Mouse (Mus musculus): ENCODE measurements around the gene Gm49776. TPM values are rescaled to one million over a fixed set of nuclear protein-coding genes. Genes with fewer than 3 reads are reported as not detected.
A peak's percentile ranks its signal among the peaks of the same experiment; 100 is the strongest.

Gm49776 gene
- polyA plus RNA-seq, 1 experiment from 2014 or later, result 1.2 TPM

DNA sequence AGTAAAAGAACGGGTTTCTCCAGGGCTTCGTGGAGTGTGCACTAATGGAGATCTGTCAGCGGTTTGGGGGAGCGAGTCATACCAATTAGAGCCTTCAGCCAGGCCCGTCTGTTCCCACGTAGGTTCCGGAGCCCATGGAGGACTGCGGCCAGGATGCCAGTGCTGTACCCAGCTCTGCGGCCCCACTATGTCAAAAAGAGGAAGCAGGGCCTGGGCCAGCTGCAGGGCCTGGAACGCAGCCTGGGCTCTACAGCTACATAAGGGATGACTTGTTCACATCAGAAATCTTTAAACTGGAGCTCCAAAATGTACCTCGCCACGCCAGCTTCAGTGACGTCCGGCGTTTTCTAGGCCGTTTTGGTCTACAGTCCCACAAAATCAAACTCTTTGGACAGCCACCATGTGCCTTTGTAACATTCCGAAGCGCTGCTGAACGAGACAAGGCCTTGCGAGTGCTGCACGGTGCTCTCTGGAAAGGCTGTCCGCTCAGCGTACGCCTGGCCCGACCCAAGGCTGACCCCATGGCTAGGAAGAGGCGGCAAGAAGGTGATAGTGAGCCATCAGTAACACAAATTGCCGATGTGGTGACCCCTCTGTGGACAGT lies 8.7 kb downstream of the Gm49776 start:
- Histone ChIP-seq H3K4me3 (ENCODE audit: low read depth, low read length) (peak overlapping the region; percentile 88), H3K36me3 (ENCODE audit: control insufficient read depth, insufficient read depth) (peaks cover 56% of the 10 kb centered on the region), H3K4me1 (replicated peaks; ENCODE audit: control insufficient read depth, insufficient read depth, low read length) (0 out of 2 replicates have a peak, but pooled peaks cover 8% of the 10 kb centered on the region), H3K9ac (ENCODE audit: low read depth, low read length) (peak overlapping the region; percentile 66), H3K4me2 (replicated peaks; ENCODE audit: low read depth) (peak overlapping the region; percentile 93), H3K27me3 (replicated peaks; ENCODE audit: control insufficient read depth, insufficient read depth, low read length) (no peaks in the 10 kb centered on the region), H3K27ac (ENCODE audit: low read depth, low read length) (peak overlapping the region; percentile 73), H3K9me3 (ENCODE audit: control insufficient read depth) (no peaks in the 10 kb centered on the region)
- 2% methylated on average over 27 of the region's 27 CpGs for WGBS
- TF ChIP-seq CTCF (IDR thresholded peaks at IDR 0.05; ENCODE audit: low read depth), result no peak
- ATAC-seq, result peak; percentile 0; the same call in 1 of the 2 replicates

DNA sequence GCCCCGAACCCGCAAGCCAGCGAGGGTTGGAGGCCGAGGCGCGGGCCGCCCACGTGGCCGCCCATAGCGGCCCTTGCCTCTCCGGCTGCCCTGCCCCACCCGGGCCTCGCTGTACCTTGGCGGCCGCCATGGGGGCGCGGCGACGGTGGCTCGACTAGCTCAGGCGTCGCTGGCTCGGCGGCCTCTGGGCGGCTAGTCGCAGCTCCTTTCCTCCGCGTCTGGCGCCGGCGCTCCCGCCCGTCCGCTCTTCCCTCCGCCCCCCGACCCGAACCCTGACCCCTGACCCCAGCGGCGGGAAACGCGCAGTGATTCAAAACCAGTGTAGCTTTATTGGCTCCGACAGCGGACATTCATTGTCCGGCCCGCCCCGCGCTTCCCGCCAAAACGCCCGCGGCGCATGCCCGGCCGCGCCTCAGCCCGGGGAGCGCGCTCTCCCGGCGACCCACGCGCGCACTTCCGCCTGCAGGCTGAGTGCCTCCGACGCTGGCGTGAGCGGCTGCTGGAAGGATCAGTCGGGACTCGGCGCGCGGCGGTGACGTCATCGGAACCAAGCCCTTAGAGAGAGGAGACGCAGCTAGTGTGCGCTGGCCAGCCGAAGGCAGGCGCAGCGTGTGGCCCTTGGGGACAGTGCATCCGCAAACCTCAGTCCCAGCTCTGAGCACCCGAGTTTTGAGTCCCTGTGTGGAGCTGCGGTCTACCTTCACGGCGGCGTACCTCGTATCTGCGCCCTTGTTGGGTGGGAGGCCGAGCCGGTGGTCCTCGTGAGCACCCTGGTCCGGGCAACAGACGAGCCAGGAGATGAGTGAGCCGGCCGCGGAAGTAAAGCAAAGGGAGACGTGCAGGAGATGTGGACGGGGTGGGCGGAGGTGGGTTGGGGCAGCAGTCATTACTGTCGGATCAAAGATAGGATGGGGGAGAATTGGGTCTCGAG lies 9.4 kb downstream of the Gm49776 start, which contains the start of the genes Trmt2a and Ranbp1:
Gene Trmt2a (plus strand): TSS at position 247 of the 931 bp plus-strand sequence.
Gene Ranbp1 (minus strand): TSS at position 300 of the 931 bp plus-strand sequence.
- under 1% methylated on average over 95 of the region's 102 CpGs for WGBS
- TF ChIP-seq CTCF (IDR thresholded peaks at IDR 0.05; ENCODE audit: low read depth), result no peak
- Histone ChIP-seq H3K9me3 (ENCODE audit: control insufficient read depth) (no peaks in the 10 kb centered on the region), H3K4me2 (replicated peaks; ENCODE audit: low read depth) (peak within 1 kb of the TSS; percentile 93), H3K9ac (ENCODE audit: low read depth, low read length) (peak within 1 kb of the TSS; percentile 86), H3K27me3 (replicated peaks; ENCODE audit: control insufficient read depth, insufficient read depth, low read length) (no peaks in the 10 kb centered on the region), H3K27ac (ENCODE audit: low read depth, low read length) (peak within 1 kb of the TSS; percentile 82), H3K4me1 (replicated peaks; ENCODE audit: control insufficient read depth, insufficient read depth, low read length) (0 out of 2 replicates have a peak, but pooled peaks cover 8% of the 10 kb centered on the region), H3K4me3 (ENCODE audit: low read depth, low read length) (peak within 1 kb of the TSS; percentile 88), H3K36me3 (ENCODE audit: control insufficient read depth, insufficient read depth) (peaks cover 53% of the 10 kb centered on the region)
- peak; percentile 96 for ATAC-seq

DNA sequence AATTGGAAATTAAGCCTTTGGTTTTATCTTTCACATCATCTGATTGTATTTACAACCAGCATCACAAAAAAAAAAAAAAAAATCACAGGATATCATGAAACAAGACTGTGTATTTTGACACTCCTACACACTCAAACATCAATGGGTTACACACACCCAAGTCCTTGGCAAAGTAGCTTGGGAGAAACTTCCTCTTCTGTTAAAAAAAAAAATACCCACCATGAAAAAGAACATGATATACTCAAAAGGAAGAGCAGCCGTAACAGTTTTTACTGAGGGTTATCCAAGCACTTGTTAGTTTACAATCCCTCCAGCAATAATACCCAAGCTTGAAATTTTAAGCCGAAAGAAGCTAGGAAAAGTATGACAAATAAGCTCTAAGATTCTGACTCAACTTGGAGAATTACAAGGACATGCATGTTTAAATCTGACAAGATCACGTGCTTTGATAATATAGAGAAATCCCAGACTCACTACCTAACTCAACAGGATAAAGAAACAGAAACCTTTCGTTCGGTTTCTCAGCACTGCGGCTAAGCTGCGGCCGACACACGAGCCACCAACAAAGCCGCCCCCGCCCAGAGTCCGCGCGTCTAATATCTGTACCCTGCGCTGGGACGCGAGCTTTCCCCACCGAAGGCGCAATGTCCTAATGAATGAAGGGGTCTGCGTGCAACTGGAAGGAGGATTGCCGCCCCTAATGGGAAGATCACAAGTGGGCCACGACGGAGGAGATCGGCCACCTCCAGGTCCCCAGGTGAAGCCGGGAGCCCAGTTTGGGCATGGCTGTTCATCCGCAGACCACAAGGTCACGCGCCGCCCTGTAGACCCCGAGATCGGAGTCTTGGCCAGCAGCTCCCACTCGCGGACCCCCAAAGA lies 10.4 kb downstream of the Gm49776 start:
- no peak for TF ChIP-seq CTCF (IDR thresholded peaks at IDR 0.05; ENCODE audit: low read depth)
- H3K36me3 ChIP-seq (ENCODE audit: control insufficient read depth, insufficient read depth), result peaks cover 53% of the 10 kb centered on the region
- WGBS, result under 1% methylated on average over 33 of the region's 33 CpGs
- no peaks in the 10 kb centered on the region for H3K27me3 ChIP-seq (replicated peaks; ENCODE audit: control insufficient read depth, insufficient read depth, low read length)
- peak overlapping the region; percentile 86 for H3K9ac ChIP-seq (ENCODE audit: low read depth, low read length)
- no peaks in the 10 kb centered on the region for H3K9me3 ChIP-seq (ENCODE audit: control insufficient read depth)
- peak overlapping the region; percentile 82 for H3K27ac ChIP-seq (ENCODE audit: low read depth, low read length)
- ATAC-seq, result no peak
- H3K4me2 ChIP-seq (replicated peaks; ENCODE audit: low read depth), result peak overlapping the region; percentile 93
- H3K4me1 ChIP-seq (replicated peaks; ENCODE audit: control insufficient read depth, insufficient read depth, low read length), result 0 out of 2 replicates have a peak, but pooled peaks cover 8% of the 10 kb centered on the region
- peak overlapping the region; percentile 88 for H3K4me3 ChIP-seq (ENCODE audit: low read depth, low read length)

DNA sequence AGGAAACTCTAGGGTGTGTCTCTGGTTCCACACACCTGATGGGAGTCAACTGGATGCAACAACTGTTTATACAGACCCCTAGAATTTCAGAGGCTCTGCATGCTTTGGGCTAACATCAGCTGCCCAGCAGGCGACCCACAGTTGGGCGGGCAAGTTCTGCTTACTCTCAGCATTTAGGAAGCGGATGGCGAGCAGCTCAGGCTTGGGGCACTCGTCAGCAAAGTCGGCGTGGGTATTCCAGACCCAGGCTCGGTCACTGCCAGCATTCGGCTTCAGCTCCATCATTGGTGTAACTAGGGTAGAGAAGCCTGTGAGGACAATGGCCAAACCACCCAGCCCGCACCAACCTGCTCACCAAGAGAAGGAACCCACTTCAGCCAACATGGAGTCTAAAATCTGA lies 16.5 kb downstream of the Gm49776 start:
- peaks cover 82% of the 10 kb centered on the region for H3K36me3 ChIP-seq (ENCODE audit: control insufficient read depth, insufficient read depth)
- no peaks in the 10 kb centered on the region for H3K9me3 ChIP-seq (ENCODE audit: control insufficient read depth)
- no peak overlapping the region for H3K27ac ChIP-seq (ENCODE audit: low read depth, low read length)
- H3K4me3 ChIP-seq (ENCODE audit: low read depth, low read length), result no peak overlapping the region
- ATAC-seq, result no peak
- no peaks in the 10 kb centered on the region for H3K4me1 ChIP-seq (replicated peaks; ENCODE audit: control insufficient read depth, insufficient read depth, low read length)
- WGBS, result 92% methylated on average over 10 of the region's 10 CpGs
- TF ChIP-seq CTCF (IDR thresholded peaks at IDR 0.05; ENCODE audit: low read depth), result no peak
- no peaks in the 10 kb centered on the region for H3K27me3 ChIP-seq (replicated peaks; ENCODE audit: control insufficient read depth, insufficient read depth, low read length)
- H3K9ac ChIP-seq (ENCODE audit: low read depth, low read length), result no peak overlapping the region
- no peak overlapping the region for H3K4me2 ChIP-seq (replicated peaks; ENCODE audit: low read depth)

DNA sequence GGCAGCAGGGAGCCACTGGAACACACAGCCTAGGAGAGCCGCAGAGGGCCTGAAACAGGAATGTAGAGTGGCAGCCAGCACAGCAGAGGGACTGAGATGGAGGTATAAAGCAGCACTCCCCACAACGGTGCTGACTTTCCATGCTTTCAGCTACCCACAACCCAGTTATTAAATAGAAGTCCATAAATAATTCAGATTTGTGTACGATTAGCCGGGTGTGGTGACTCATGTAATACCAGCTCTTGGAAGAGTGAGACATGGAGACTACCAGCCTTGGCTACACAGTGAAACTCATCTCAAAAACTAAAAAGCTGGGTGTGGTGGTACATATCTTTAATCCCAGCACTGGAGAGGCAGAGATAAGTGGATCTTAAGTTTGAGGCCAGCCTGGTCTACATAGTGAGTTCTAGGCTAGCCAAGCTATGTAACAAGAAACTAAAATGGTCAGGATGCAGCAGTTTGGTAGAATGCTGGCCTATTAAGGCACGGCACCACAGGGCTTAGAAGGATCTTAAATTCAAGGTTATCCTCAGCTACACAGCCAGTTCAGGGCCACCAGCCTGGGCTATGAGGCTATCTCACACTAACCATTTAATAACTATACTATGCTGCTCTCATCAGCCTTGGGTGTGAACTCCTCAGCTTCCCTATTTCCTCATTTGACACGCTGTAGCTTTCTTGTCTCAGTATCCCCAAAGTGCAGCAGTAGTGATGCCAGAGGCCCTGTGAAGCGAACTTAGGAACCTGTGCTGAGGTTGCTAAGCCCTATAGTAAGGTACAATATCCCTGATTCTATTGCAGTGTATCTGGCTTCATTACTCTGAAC lies 21.2 kb downstream of the Gm49776 start:
- Histone ChIP-seq H3K9ac (ENCODE audit: low read depth, low read length) (no peak overlapping the region), H3K27ac (ENCODE audit: low read depth, low read length) (no peak overlapping the region)

More for the DNA sequence above, 21.2 kb downstream of the Gm49776 start:
- no peak for ATAC-seq
- Histone ChIP-seq H3K4me1 (replicated peaks; ENCODE audit: control insufficient read depth, insufficient read depth, low read length) (no peaks in the 10 kb centered on the region), H3K9me3 (ENCODE audit: control insufficient read depth) (no peaks in the 10 kb centered on the region), H3K4me2 (replicated peaks; ENCODE audit: low read depth) (no peak overlapping the region), H3K4me3 (ENCODE audit: low read depth, low read length) (no peak overlapping the region), H3K27me3 (replicated peaks; ENCODE audit: control insufficient read depth, insufficient read depth, low read length) (no peaks in the 10 kb centered on the region), H3K36me3 (ENCODE audit: control insufficient read depth, insufficient read depth) (peaks cover 40% of the 10 kb centered on the region)
- WGBS, result 76% methylated on average over 7 of the region's 7 CpGs
- no peak for TF ChIP-seq CTCF (IDR thresholded peaks at IDR 0.05; ENCODE audit: low read depth)

Measured in intestine, postnatal 0 days (tissue).